Mouse (Mus musculus): ENCODE measurements at regions not wholly inside any gene's neighbourhood (a gene's known extent, or its start where the extent isn't known, plus 50 kb on each side); places are given as distances from the start of the nearest gene placed in this dataset.

GRCm38 (mm10) chr7:67852859-67853258 is 93.3 kb upstream of the Synm start:
- WGBS: 98% methylated on average over 3 of the region's 3 CpGs
- H3K4me2 ChIP-seq (ENCODE audit: low read depth, low read length): no peak overlapping the region
- H3K36me3 ChIP-seq (ENCODE audit: insufficient read depth, low read length): no peaks in the 10 kb centered on the region
- TF ChIP-seq CTCF (IDR thresholded peaks at IDR 0.05; ENCODE audit: low read depth): no peak
- no peak overlapping the region for H3K4me3 ChIP-seq (ENCODE audit: low read length)
- no peak for ATAC-seq
- no peak overlapping the region for H3K27ac ChIP-seq
- peaks cover 4% of the 10 kb centered on the region; the same call in 1 of the 2 replicates for H3K4me1 ChIP-seq (ENCODE audit: insufficient read depth, low read length)
- H3K9ac ChIP-seq (replicated peaks; ENCODE audit: low read length): no peak overlapping the region
- no peak for DNase-seq (ENCODE audit: low spot score)
- H3K9me3 ChIP-seq (ENCODE audit: low read length): no peaks in the 10 kb centered on the region
- H3K27me3 ChIP-seq (ENCODE audit: insufficient read depth, low read length): no peaks in the 10 kb centered on the region

GRCm38 (mm10) chr7:67849509-67849862 is 89.9 kb upstream of the Synm start:
- H3K27ac ChIP-seq: peak overlapping the region; percentile 77
- ATAC-seq (peak; percentile 69), DNase-seq (ENCODE audit: low spot score) (no peak)
- no peak for TF ChIP-seq CTCF (IDR thresholded peaks at IDR 0.05; ENCODE audit: low read depth)
- no peaks in the 10 kb centered on the region for H3K36me3 ChIP-seq (ENCODE audit: insufficient read depth, low read length)
- peaks cover 4% of the 10 kb centered on the region; the same call in 1 of the 2 replicates for H3K4me1 ChIP-seq (ENCODE audit: insufficient read depth, low read length)
- no peaks in the 10 kb centered on the region for H3K9me3 ChIP-seq (ENCODE audit: low read length)
- H3K4me3 ChIP-seq (ENCODE audit: low read length): peak overlapping the region; percentile 42
- no peaks in the 10 kb centered on the region for H3K27me3 ChIP-seq (ENCODE audit: insufficient read depth, low read length)
- H3K4me2 ChIP-seq (ENCODE audit: low read depth, low read length): peak overlapping the region; percentile 74
- peak overlapping the region; percentile 64 for H3K9ac ChIP-seq (replicated peaks; ENCODE audit: low read length)
- 2% methylated on average over 7 of the region's 7 CpGs for WGBS

- peak overlapping the region; percentile 77 for H3K27ac ChIP-seq
- no peaks in the 10 kb centered on the region for H3K27me3 ChIP-seq (ENCODE audit: insufficient read depth, low read length)
- peaks cover 4% of the 10 kb centered on the region; the same call in 1 of the 2 replicates for H3K4me1 ChIP-seq (ENCODE audit: insufficient read depth, low read length)
- 3% methylated on average over 35 of the region's 35 CpGs for WGBS
- peak overlapping the region; percentile 42 for H3K4me3 ChIP-seq (ENCODE audit: low read length)
- H3K4me2 ChIP-seq (ENCODE audit: low read depth, low read length): peak overlapping the region; percentile 74
- TF ChIP-seq CTCF (IDR thresholded peaks at IDR 0.05; ENCODE audit: low read depth): no peak
- ATAC-seq: peak; percentile 98
- H3K9ac ChIP-seq (replicated peaks; ENCODE audit: low read length): peak overlapping the region; percentile 64
- H3K9me3 ChIP-seq (ENCODE audit: low read length): no peaks in the 10 kb centered on the region
- peak; percentile 86 for DNase-seq (ENCODE audit: low spot score)
- no peaks in the 10 kb centered on the region for H3K36me3 ChIP-seq (ENCODE audit: insufficient read depth, low read length)
Measured at GRCm38 (mm10) chr7:67848589-67849508, 89.3 kb upstream of the Synm start.

- ATAC-seq (no peak), DNase-seq (ENCODE audit: low spot score) (no peak)
- Histone ChIP-seq H3K4me3 (ENCODE audit: low read length) (no peak overlapping the region), H3K27ac (no peak overlapping the region), H3K4me2 (ENCODE audit: low read depth, low read length) (no peak overlapping the region), H3K9me3 (ENCODE audit: low read length) (no peaks in the 10 kb centered on the region), H3K4me1 (ENCODE audit: insufficient read depth, low read length) (peaks cover 4% of the 10 kb centered on the region; the same call in 1 of the 2 replicates), H3K9ac (replicated peaks; ENCODE audit: low read length) (no peak overlapping the region), H3K36me3 (ENCODE audit: insufficient read depth, low read length) (no peaks in the 10 kb centered on the region), H3K27me3 (ENCODE audit: insufficient read depth, low read length) (no peaks in the 10 kb centered on the region)
- 18% methylated on average over 8 of the region's 8 CpGs for WGBS
- no peak for TF ChIP-seq CTCF (IDR thresholded peaks at IDR 0.05; ENCODE audit: low read depth)
Measured at GRCm38 (mm10) chr7:67846796-67847195, 87.3 kb upstream of the Synm start.

GRCm38 (mm10) chr7:67836984-67837383 is 77.4 kb upstream of the Synm start:
- ATAC-seq: no peak
- H3K4me2 ChIP-seq (ENCODE audit: low read depth, low read length): no peak overlapping the region
- 91% methylated on average over 5 of the region's 5 CpGs for WGBS

GRCm38 (mm10) chr7:67836117-67836949 is 76.8 kb upstream of the Synm start:
- Histone ChIP-seq H3K36me3 (ENCODE audit: insufficient read depth, low read length) (no peaks in the 10 kb centered on the region), H3K27ac (no peak overlapping the region), H3K9me3 (ENCODE audit: low read length) (no peaks in the 10 kb centered on the region), H3K4me1 (ENCODE audit: insufficient read depth, low read length) (no peaks in the 10 kb centered on the region), H3K27me3 (ENCODE audit: insufficient read depth, low read length) (no peaks in the 10 kb centered on the region), H3K4me2 (ENCODE audit: low read depth, low read length) (no peak overlapping the region), H3K9ac (replicated peaks; ENCODE audit: low read length) (no peak overlapping the region), H3K4me3 (ENCODE audit: low read length) (no peak overlapping the region)
- no peak for TF ChIP-seq CTCF (IDR thresholded peaks at IDR 0.05; ENCODE audit: low read depth)
- DNase-seq (ENCODE audit: low spot score) (peak; percentile 53), ATAC-seq (no peak)
- 77% methylated on average over 18 of the region's 18 CpGs for WGBS

More at GRCm38 (mm10) chr7:67836984-67837383, 77.4 kb upstream of the Synm start:
- Histone ChIP-seq H3K4me1 (ENCODE audit: insufficient read depth, low read length) (no peaks in the 10 kb centered on the region), H3K36me3 (ENCODE audit: insufficient read depth, low read length) (no peaks in the 10 kb centered on the region), H3K27ac (no peak overlapping the region), H3K9ac (replicated peaks; ENCODE audit: low read length) (no peak overlapping the region), H3K9me3 (ENCODE audit: low read length) (no peaks in the 10 kb centered on the region), H3K27me3 (ENCODE audit: insufficient read depth, low read length) (no peaks in the 10 kb centered on the region), H3K4me3 (ENCODE audit: low read length) (no peak overlapping the region)
- no peak for DNase-seq (ENCODE audit: low spot score)
- no peak for TF ChIP-seq CTCF (IDR thresholded peaks at IDR 0.05; ENCODE audit: low read depth)
